ENCODE assay signal across 14 mouse cellular contexts in the genomic region with DNA sequence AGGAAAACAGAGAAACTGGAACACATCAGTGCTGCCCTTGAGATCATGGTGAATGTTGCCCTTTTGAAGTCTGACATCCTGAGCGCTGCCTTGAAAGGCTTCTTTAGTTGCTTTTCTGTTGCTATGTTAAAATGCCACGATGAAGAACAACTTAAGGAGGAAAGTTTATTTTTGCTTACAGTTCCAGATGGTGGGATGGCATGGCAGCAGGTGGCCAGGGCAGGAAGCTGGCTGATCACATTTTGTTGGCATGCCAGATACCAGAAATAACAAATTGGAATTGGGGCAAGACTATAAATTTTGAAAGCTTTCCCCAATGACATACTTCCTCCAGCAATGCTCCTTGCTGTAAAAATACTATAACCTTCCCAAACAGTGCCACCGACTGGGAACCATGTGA.
"Had no signal": no experiment of that assay in that cellular context is flagged by ENCODE, and none has a peak within 500 bp of the region (broad histone marks: within the 10 kb centered on the region; RNA-seq: fewer than 3 reads in every experiment).

No protein-coding gene starts in this region.

- H3K27me3 ChIP-seq: limb, embryonic 12.5 days; liver, embryonic 13.5 days; midbrain, embryonic 12.5 days had no signal

- H3K4me3 ChIP-seq: layer of hippocampus, adult 2 months; left cerebral cortex, adult 2 months; limb, embryonic 12.5 days; liver, embryonic 13.5 days; midbrain, embryonic 12.5 days had no signal

- H3K9me3 ChIP-seq: liver, embryonic 13.5 days; midbrain, embryonic 12.5 days had no signal

- DNase-seq: kidney, adult 8-10 months; kidney, postnatal 25 days; liver; liver, embryonic 13.5 days; lung, adult 18-20 months; thymus, postnatal 4 days had no signal

- ATAC-seq: inflammation-experienced regulatory T-cells, adult 6 months; intestine, postnatal 0 days; midbrain, embryonic 16.5 days had no signal

- H3K27ac ChIP-seq: left cerebral cortex, adult 2 months; limb, embryonic 12.5 days; liver, embryonic 13.5 days; midbrain, embryonic 12.5 days; stomach, postnatal 0 days had no signal

- H3K4me1 ChIP-seq: limb, embryonic 12.5 days; liver, embryonic 13.5 days; midbrain, embryonic 12.5 days had no signal

- H3K9ac ChIP-seq: limb, embryonic 12.5 days; liver, embryonic 13.5 days; midbrain, embryonic 12.5 days had no signal

- H3K36me3 ChIP-seq: limb, embryonic 12.5 days; liver, embryonic 13.5 days; midbrain, embryonic 12.5 days had no signal

- H3K4me2 ChIP-seq: limb, embryonic 12.5 days; liver, embryonic 13.5 days; midbrain, embryonic 12.5 days had no signal
